Mouse (Mus musculus) hindbrain, embryonic 10.5 days (tissue): ENCODE measurements at regions not wholly inside any gene's neighbourhood (a gene's known extent, or its start where the extent isn't known, plus 50 kb on each side); places are given as distances from the start of the nearest gene placed in this dataset.

ENCODE experiments used
- DNase-seq: peaks from one replicate; pipeline ENCODE4 v3.0.0-alpha.2; 2017; ENCODE audit warnings: low spot score
- H3K27ac ChIP-seq: fragments of 300-500 bp; sonication (generic); 2 replicates; pipeline ENCODE4 v1.5.1; 2016; ENCODE audit warnings: mild to moderate bottlenecking, moderate library complexity
- H3K27me3 ChIP-seq: fragments of 300-500 bp; sonication (generic); 2 replicates; pipeline ENCODE4 v1.6.1; 2016; ENCODE audit warnings: mild to moderate bottlenecking; ENCODE audit not compliant: poor library complexity, insufficient read depth, severe bottlenecking
- H3K36me3 ChIP-seq: fragments of 300-500 bp; sonication (generic); 2 replicates; pipeline ENCODE4 v1.6.1; 2016; ENCODE audit warnings: mild to moderate bottlenecking, moderate library complexity
- H3K4me1 ChIP-seq: fragments of 300-500 bp; sonication (generic); replicated peaks from 2 replicates; pipeline ENCODE4 v1.6.1; 2016; ENCODE audit warnings: mild to moderate bottlenecking
- H3K4me3 ChIP-seq: fragments of 300-500 bp; sonication (generic); 2 replicates; pipeline ENCODE4 v1.5.1; 2016; ENCODE audit warnings: mild to moderate bottlenecking, moderate library complexity
- H3K9me3 ChIP-seq: fragments of 300-500 bp; sonication (generic); 2 replicates; pipeline ENCODE4 v1.6.1; 2016; ENCODE audit warnings: mild to moderate bottlenecking, moderate library complexity
- WGBS: fragments of 180-500 bp; shearing (Covaris S2); methylation state at CpG from one replicate; pipeline ENCODE4 v1.1.7; 2016; 5-methylcytosine and 5-hydroxymethylcytosine counted together

DNA sequence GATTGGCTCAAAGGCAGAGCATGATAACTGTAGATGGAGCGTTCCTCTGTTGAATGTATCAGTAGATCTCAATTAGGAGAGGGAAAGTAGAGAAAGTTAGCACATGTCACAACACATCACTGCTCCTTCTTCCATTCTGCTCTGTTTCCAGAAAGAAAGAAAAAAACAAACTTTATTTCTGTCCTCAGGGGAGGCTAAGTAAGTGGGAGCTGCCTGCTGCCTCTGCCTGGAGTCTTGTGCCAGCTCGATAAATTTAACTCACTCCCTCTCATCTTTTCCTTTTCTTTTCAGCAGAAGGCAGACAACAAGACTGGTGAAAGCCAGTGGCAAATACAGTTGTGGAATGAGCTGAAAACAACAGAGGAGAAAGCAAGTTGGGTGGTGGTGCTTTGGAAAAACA, 517.5 kb upstream of the Gm21961 start:
- no peaks in the 10 kb centered on the region for H3K9me3 ChIP-seq
- no peaks in the 10 kb centered on the region for H3K36me3 ChIP-seq
- H3K27ac ChIP-seq: no peak overlapping the region
- DNase-seq: no peak
- WGBS: 91% methylated on average over 2 of the region's 2 CpGs
- H3K4me1 ChIP-seq: no peaks in the 10 kb centered on the region
- no peak overlapping the region for H3K4me3 ChIP-seq
- H3K27me3 ChIP-seq: no peaks in the 10 kb centered on the region

DNA sequence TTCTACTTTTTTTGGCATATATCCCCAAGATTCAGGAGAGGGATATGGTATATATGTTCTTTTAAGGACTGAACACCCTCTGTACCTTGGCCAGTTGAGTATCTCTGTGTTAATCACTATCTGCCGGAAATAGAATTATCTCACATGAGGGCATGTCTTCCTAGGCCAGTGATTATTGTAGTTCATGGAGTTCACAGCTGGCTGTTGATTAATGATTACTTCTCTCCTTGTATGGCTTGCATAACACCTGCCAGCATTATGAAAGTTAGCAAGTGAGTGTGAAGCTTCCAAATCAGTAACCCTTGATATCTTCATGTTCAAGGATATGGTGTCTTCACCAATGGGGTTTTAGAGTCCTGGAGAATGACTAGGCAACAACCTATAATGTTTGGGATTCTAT, 488.0 kb upstream of the Gm21961 start:
- Histone ChIP-seq H3K27me3 (no peaks in the 10 kb centered on the region), H3K9me3 (no peaks in the 10 kb centered on the region), H3K36me3 (no peaks in the 10 kb centered on the region), H3K4me3 (no peak overlapping the region), H3K4me1 (no peaks in the 10 kb centered on the region), H3K27ac (no peak overlapping the region)
- no peak for DNase-seq
- 95% methylated on average over 1 of the region's 1 CpGs for WGBS

- no peak for DNase-seq
- Histone ChIP-seq H3K27me3 (no peaks in the 10 kb centered on the region), H3K27ac (no peak overlapping the region), H3K9me3 (no peaks in the 10 kb centered on the region), H3K36me3 (no peaks in the 10 kb centered on the region), H3K4me3 (no peak overlapping the region), H3K4me1 (no peaks in the 10 kb centered on the region)
- 84% methylated on average over 3 of the region's 3 CpGs for WGBS
These were observed 464.2 kb upstream of the Gm21961 start for GRCm38 (mm10) chr15:65478940-65479339.

GRCm38 (mm10) chr15:65455203-65455816, 440.6 kb upstream of the Gm21961 start:
- DNase-seq: no peak
- no peaks in the 10 kb centered on the region for H3K27me3 ChIP-seq
- H3K9me3 ChIP-seq: no peaks in the 10 kb centered on the region
- H3K36me3 ChIP-seq: no peaks in the 10 kb centered on the region
- no peak overlapping the region for H3K4me3 ChIP-seq
- WGBS: 66% methylated on average over 2 of the region's 2 CpGs
- H3K4me1 ChIP-seq: no peaks in the 10 kb centered on the region
- no peak overlapping the region for H3K27ac ChIP-seq

GRCm38 (mm10) chr15:65452258-65453028, 437.7 kb upstream of the Gm21961 start:
- DNase-seq: no peak
- Histone ChIP-seq H3K9me3 (no peaks in the 10 kb centered on the region), H3K36me3 (no peaks in the 10 kb centered on the region), H3K4me1 (no peaks in the 10 kb centered on the region), H3K27me3 (no peaks in the 10 kb centered on the region), H3K4me3 (no peak overlapping the region), H3K27ac (no peak overlapping the region)
- WGBS: 82% methylated on average over 4 of the region's 4 CpGs

DNA sequence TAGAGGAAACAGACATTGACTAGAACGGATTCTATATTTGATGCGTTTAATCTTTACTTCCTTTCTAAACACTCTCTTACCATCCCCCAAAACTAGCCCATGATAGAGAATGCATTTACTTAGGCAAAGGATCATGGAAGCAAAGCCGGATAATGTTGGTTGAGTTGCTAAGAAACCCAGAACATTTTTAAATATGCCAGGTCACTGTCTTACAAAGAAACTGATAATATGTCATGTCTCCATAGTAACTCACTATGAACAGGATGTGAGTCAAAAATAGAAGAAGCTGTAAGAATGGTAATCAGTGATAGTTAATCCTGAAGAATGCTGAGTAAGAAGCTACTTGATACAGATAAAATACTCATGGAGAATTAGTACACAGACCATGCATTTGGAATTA, 405.0 kb upstream of the Gm21961 start:
- no peaks in the 10 kb centered on the region for H3K36me3 ChIP-seq
- no peak overlapping the region for H3K4me3 ChIP-seq
- 86% methylated on average over 3 of the region's 3 CpGs for WGBS
- H3K27ac ChIP-seq: no peak overlapping the region
- no peak for DNase-seq
- no peaks in the 10 kb centered on the region for H3K4me1 ChIP-seq
- no peaks in the 10 kb centered on the region for H3K27me3 ChIP-seq
- no peaks in the 10 kb centered on the region for H3K9me3 ChIP-seq
